ENCODE assay signal across 11 mouse cellular contexts in the genomic region with DNA sequence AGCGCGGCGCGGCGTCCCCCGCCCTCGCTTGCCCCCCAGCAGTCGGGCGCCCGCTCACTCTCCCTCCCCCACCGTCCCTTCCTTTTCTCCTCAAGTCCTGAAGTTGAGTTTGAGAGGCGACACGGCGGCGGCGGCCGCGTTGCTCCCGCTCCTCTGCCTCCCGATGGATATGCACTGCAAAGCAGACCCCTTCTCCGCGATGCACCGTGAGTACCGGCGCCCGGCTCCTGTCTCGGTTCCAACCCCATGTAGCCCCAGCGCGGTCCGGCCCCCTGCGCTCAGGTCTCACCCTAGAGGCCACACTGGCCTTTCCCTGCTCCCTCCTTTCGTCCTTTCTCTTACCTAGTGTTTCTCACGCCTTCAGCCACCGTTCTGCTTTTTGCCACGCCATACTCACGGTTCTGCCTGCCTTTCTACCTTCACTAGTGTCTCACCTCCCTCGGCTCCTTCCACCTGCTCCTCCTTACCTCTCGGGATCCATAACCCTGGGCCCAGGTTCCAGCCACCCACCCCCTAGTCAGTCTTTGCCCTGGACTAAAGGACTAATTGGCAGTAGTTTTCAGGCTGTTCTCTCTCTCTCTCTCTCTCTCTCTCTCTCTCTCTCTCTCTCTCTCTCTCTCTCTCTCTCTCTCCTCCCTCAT. TPM values are rescaled to one million over a fixed set of nuclear protein-coding genes. Genes with fewer than 3 reads are reported as not detected.
DNase-seq lines count a peak whose midpoint lies in the region; ATAC-seq lines count a peak whose summit lies in the region.
"Had no signal": no experiment of that assay in that cellular context is flagged by ENCODE, and none has a peak within 500 bp of the region (broad histone marks: within the 10 kb centered on the region; RNA-seq: fewer than 3 reads in every experiment).

No protein-coding gene starts in this region.

- H3K9me3 ChIP-seq in embryonic facial prominence, embryonic 10.5 days, result no peaks in the 10 kb centered on the region
- no peaks in the 10 kb centered on the region for H3K9me3 ChIP-seq in intestine, embryonic 15.5 days
- H3K9me3 ChIP-seq in midbrain, embryonic 11.5 days (ENCODE audit: control insufficient read depth, low read length), result no peaks in the 10 kb centered on the region

- H3K27ac ChIP-seq in embryonic facial prominence, embryonic 10.5 days (replicated peaks), result peak overlapping the region; percentile 73
- no peak overlapping the region for H3K27ac ChIP-seq in intestine, embryonic 15.5 days
- no peak overlapping the region for H3K27ac ChIP-seq in midbrain, embryonic 11.5 days (ENCODE audit: low read depth, low read length)

- H3K9ac ChIP-seq in intestine, embryonic 15.5 days, result no peak overlapping the region
- peak overlapping the region; percentile 56 for H3K9ac ChIP-seq in midbrain, embryonic 11.5 days (ENCODE audit: low read length)

- no peaks in the 10 kb centered on the region for H3K36me3 ChIP-seq in embryonic facial prominence, embryonic 10.5 days (replicated peaks)
- no peaks in the 10 kb centered on the region for H3K36me3 ChIP-seq in intestine, embryonic 15.5 days
- no peaks in the 10 kb centered on the region for H3K36me3 ChIP-seq in midbrain, embryonic 11.5 days (ENCODE audit: control insufficient read depth, insufficient read depth, low read length)

- ATAC-seq in intestine, embryonic 15.5 days, result no peak
- no peak; the same call in 1 of the 2 replicates for ATAC-seq in midbrain, embryonic 11.5 days (ENCODE audit: low FRiP score)
- no peak for ATAC-seq in CD4-positive, CD25-positive, alpha-beta regulatory T cell, adult 4 months

- under 1% methylated on average over 38 of the region's 38 CpGs for WGBS in embryonic facial prominence, embryonic 10.5 days
- under 1% methylated on average over 38 of the region's 38 CpGs for WGBS in intestine, embryonic 15.5 days
- under 1% methylated on average over 33 of the region's 38 CpGs for WGBS in midbrain, embryonic 11.5 days

- H3K4me1 ChIP-seq in embryonic facial prominence, embryonic 10.5 days, result peaks cover 53% of the 10 kb centered on the region
- peaks cover 30% of the 10 kb centered on the region for H3K4me1 ChIP-seq in intestine, embryonic 15.5 days (replicated peaks)
- peaks cover 29% of the 10 kb centered on the region for H3K4me1 ChIP-seq in midbrain, embryonic 11.5 days (ENCODE audit: control insufficient read depth, insufficient read depth, low read length)

- peak overlapping the region; percentile 66 for H3K4me2 ChIP-seq in intestine, embryonic 15.5 days (replicated peaks)
- peak overlapping the region; percentile 82 for H3K4me2 ChIP-seq in midbrain, embryonic 11.5 days

- intact Hi-C loops in gastrocnemius, postnatal 36 days (cut with DNase I), result loop anchor here (5.0 kb wide), 2 partner anchors 130 to 175 kb away; no protein-coding TSS in a partner anchor

- peaks cover 100% of the 10 kb centered on the region for H3K27me3 ChIP-seq in embryonic facial prominence, embryonic 10.5 days (replicated peaks; ENCODE audit: low read depth, poor library complexity, severe bottlenecking)
- H3K27me3 ChIP-seq in intestine, embryonic 15.5 days (replicated peaks), result peaks cover 88% of the 10 kb centered on the region
- peaks cover 96% of the 10 kb centered on the region for H3K27me3 ChIP-seq in midbrain, embryonic 11.5 days (ENCODE audit: control insufficient read depth, insufficient read depth, low read length)

- H3K4me3 ChIP-seq in embryonic facial prominence, embryonic 10.5 days, result peak overlapping the region; percentile 58
- H3K4me3 ChIP-seq in intestine, embryonic 15.5 days (replicated peaks), result peak overlapping the region; percentile 32
- peak overlapping the region; percentile 32 for H3K4me3 ChIP-seq in midbrain, embryonic 11.5 days (ENCODE audit: low read depth, low read length)

- peak; percentile 17 for DNase-seq in gastrocnemius, postnatal 10 days
- DNase-seq in gastrocnemius, postnatal 36 days, result no peak
- DNase-seq in embryonic facial prominence, embryonic 10.5 days (ENCODE audit: low spot score), result peak; percentile 71
- peak; percentile 96 for DNase-seq in midbrain, embryonic 11.5 days (ENCODE audit: low spot score, missing footprints)
- no peak for DNase-seq in cerebellum, adult 18-20 months
- no peak for DNase-seq in cerebellum, postnatal 25 days

RNA-seq across cellular contexts. Expression of a gene that starts 1.5 kb away (rescaled TPM):
- not detected for total RNA-seq in gastrocnemius, postnatal 10 days (2021)
- total RNA-seq in gastrocnemius, postnatal 36 days (2021), result not detected
- polyA plus RNA-seq in embryonic facial prominence, embryonic 10.5 days (2016; fragmentation: Nextera tagmentation; extraction: Ambion mirVana), result 1.00 and 1.8 TPM in 2 replicates
- 0.04 and 0.11 TPM in 2 replicates for polyA plus RNA-seq in intestine, embryonic 15.5 days (2015; fragmentation: Nextera tagmentation; extraction: Ambion mirVana)
- polyA plus RNA-seq in midbrain, embryonic 11.5 days (2014; fragmentation: Nextera tagmentation; extraction: Ambion mirVana), result 0.34 and 0.57 TPM in 2 replicates
- polyA plus RNA-seq in CD4-positive, CD25-positive, alpha-beta regulatory T cell, adult 4 months (2017; shearing (Covaris generic)), result under 1 TPM in 1 of 2 experiments, not detected in 1; 0.13 TPM
- total RNA-seq: hematopoietic stem cell, adult 5-6 weeks; megakaryocyte, adult 5-6 weeks had no signal
- polyA plus RNA-seq: spleen, adult 2 months had no signal

Comparison
In these comparisons a context has a peak if more than half of its experiments do, and no peak if none do; other contexts are left out.
1. DNase-seq: peak in gastrocnemius, postnatal 10 days (single experiment), embryonic facial prominence, embryonic 10.5 days (single experiment) and midbrain, embryonic 11.5 days (single experiment); none in gastrocnemius, postnatal 36 days (0 of 2), cerebellum, adult 18-20 months (0 of 2) and cerebellum, postnatal 25 days (0 of 2).
2. Peak in every context shown above with its lines, with median percentiles within 50 percentile points of each other: H3K4me3 ChIP-seq.